Mouse (Mus musculus): ENCODE results near the gene Mfap5.

- no peak for TF ChIP-seq CTCF (conservative IDR thresholded peaks at IDR 0.05; ENCODE audit: low read length)
- TF ChIP-seq NANOG (IDR thresholded peaks at IDR 0.05; ENCODE audit: borderline replicate concordance, low read length), result no peak
- no peak for TF ChIP-seq POU5F1 (IDR thresholded peaks at IDR 0.05; ENCODE audit: borderline replicate concordance, low read length)
Measured at GRCm38 (mm10) chr6:122569762-122570161, 64.1 kb downstream of the Mfap5 start.
